Mouse (Mus musculus) 3T3-L1 (cell line): Measurements from ENCODE around the gene Pigp.

Experiments
- DNase-seq: peaks from one replicate; pipeline ENCODE4 v3.0.0-alpha.2; 2015; ENCODE audit warnings: low read depth, low spot score

Gene Pigp

DNA sequence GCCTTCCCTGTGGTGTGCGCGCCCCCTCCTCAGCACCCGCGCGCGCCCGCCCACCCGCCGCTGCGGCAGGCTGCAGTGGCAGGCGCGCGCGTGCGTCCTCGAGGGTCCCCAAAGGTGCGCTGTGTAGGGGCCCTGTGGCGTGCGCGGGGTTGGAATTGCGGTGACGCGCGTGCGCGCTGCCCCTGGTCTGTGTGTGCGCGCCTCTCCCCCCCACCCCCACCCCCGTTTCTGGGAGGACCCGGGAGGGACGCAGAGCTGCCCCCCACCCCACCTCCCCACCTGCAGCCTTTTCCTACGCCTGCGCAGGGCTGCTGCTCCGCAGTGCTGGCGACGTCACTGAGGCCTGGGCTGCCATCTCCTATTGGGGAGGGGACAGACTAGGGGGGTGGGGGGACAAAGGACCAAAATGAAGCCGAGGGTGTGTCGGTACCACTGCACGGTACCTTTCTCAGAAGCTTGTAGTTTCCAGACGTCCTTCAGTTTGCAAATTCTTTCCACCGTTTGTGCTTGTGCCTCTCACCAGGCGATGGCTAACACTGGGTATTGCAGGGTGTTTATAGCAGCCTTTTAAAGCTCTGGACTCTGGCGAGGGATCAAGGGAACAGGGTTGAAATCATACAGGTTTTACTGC, at the start of gene Pigp:
Pigp (minus strand) TSS at position 542 of the 631 bp plus-strand sequence.
- DNase-seq = peak; percentile 87

- peak; percentile 39 for DNase-seq
These were observed 48.9 kb upstream of the Pigp start for GRCm38 (mm10) chr16:94420498-94420897.

GRCm38 (mm10) chr16:94414151-94414550, 42.5 kb upstream of the Pigp start:
- DNase-seq = no peak

- no peak for DNase-seq
These were observed 41.1 kb upstream of the Pigp start for GRCm38 (mm10) chr16:94412760-94413159.

GRCm38 (mm10) chr16:94412198-94412597, 40.6 kb upstream of the Pigp start:
- no peak for DNase-seq

- no peak for DNase-seq
These were observed 39.6 kb upstream of the Pigp start for GRCm38 (mm10) chr16:94411287-94411686.

DNA sequence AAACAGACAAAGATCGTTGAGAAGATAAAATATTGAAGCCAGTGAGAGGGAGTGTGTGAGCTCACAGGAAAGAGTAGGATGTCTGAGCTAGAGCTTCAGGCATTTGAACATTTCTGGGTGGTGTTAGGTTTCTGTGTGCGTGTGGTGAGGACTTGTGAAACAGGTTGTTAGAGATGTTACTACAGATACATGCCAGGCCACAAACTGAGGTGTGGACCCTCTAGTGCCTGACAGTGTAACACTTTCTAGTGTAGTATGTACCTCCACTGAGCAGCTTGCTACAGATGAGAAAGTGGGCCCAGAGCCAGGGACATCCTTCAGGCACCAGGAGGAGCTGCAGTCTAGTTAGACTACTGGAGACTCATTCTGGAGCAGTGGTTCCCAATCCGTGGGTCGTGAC, 30.5 kb upstream of the Pigp start:
- DNase-seq = peak; percentile 68

- DNase-seq = no peak
These were observed 30.0 kb upstream of the Pigp start for GRCm38 (mm10) chr16:94401636-94402035.

GRCm38 (mm10) chr16:94399141-94399540, 27.5 kb upstream of the Pigp start:
- no peak for DNase-seq

DNA sequence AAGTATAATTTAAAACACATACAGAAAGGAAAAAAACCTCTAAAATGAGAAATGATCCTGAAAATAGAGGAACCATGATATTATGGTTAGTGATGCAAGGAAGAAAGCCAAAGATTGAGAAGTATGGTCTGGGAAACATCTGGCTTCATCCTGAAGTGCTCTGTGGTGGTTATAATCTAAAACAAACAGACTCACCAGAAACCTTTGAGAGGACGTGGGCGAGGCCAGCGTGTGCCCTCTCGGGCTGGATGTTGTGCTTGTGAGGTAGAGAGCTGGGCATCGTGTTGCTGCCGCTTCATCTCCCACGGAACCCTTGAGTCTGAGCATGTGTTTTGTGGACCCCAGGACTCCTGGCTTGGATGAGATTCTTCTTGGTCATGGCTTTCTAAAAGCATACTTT, 25.0 kb upstream of the Pigp start:
- DNase-seq = no peak

DNA sequence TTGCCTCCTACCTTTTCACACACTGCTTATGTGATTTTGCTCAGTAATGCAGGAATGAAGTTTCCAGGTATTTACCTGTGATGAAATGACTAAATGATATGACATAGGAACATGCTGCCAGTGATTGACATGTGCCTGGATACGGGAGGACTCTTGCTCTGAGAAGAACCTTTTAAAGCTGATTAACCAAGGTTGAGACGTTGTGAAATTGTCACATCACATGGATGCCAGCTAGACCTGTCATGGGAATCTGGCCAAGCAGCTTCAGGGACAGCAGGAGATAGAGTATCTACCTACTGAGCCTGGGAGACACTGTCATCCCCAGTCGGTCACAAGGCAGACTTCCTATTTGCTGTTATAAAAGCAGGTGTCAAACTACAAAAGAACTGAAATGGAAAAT, 23.4 kb upstream of the Pigp start:
- DNase-seq = no peak

GRCm38 (mm10) chr16:94392299-94392698, 20.7 kb upstream of the Pigp start:
- no peak for DNase-seq

- DNase-seq = no peak
These were observed 16.0 kb upstream of the Pigp start for GRCm38 (mm10) chr16:94387690-94388089.

DNA sequence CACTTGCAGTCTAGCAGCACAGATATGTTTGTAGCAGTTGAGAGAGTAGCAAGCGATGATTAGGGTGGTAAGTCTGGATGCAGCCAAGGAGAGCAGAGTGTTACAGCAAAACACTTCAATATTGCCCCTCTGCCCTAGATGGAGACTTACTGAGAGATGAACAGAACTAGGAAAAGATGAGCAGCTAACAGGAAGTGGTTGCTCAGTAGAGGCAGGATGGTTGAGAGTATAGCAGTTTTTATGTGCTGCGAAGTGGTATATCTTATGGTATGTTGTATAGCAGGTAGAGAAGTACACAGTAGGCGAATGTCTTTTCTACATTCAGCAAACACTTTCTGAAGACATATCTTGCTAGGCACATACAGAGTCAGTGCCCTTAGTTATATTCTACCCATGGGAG, 11.6 kb upstream of the Pigp start:
- DNase-seq = no peak

GRCm38 (mm10) chr16:94379386-94379785, 7.7 kb upstream of the Pigp start:
- DNase-seq = peak; percentile 87

DNA sequence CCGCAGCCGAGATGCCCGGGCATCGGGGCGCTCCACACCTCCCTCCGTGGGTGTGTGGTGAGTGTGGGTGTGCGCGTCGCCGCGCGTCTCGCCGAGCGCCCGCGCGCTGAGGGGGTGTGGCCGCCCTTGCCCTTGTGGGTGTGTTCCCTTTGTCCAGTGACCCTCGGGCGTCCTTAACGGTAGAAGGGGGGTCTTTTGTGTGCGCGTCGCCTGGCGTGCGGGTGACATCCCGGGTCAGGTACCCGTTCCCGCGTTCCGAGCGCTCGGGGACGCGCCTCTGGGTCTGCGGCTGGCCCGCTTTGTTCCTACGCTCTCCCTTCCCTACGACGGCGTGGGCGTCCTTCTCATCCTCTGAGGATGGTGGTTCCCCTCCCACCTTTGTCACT, 734 bp downstream of the Pigp start:
- DNase-seq = peak; percentile 65

GRCm38 (mm10) chr16:94370173-94370914, 1.3 kb downstream of the Pigp start, which contains the start of gene Ttc3:
Ttc3 (plus strand) TSS chr16:94370618.
- DNase-seq = peak; percentile 89

GRCm38 (mm10) chr16:94369596-94370172, 2.0 kb downstream of the Pigp start:
- DNase-seq = peak; percentile 54

- no peak for DNase-seq
These were observed 6.2 kb downstream of the Pigp start for GRCm38 (mm10) chr16:94365435-94365834.

- peak; percentile 31 for DNase-seq
These were observed 7.8 kb downstream of the Pigp start for GRCm38 (mm10) chr16:94363814-94364213.

- peak; percentile 96 for DNase-seq
These were observed 9.3 kb downstream of the Pigp start for GRCm38 (mm10) chr16:94362174-94362873.
